Mouse (Mus musculus) forebrain, embryonic 14.5 days (tissue): ENCODE data around the gene Ntf5. TPM values are rescaled to one million over a fixed set of nuclear protein-coding genes. Genes with fewer than 3 reads are reported as not detected.
"Not testable (repeated sequence)": the region's sequence is repeated elsewhere in the genome, so short reads cannot be mapped to it uniquely, and the experiment has no call there.

Experiments
- ATAC-seq: fragments of 200-750 bp; cut with Nextera tagmentation; 2 replicates; pipeline ENCODE4 v1.8.0; 2017; ENCODE audit warnings: mild to moderate bottlenecking, moderate library complexity
- DNase-seq: peaks from one replicate; pipeline ENCODE4 v3.0.0-alpha.2; 2015; ENCODE audit warnings: low spot score
- H3K27ac ChIP-seq: fragments of 300-500 bp; sonication (generic); 2 replicates; pipeline ENCODE4 v1.5.1; 2014; ENCODE audit warnings: low read depth, mild to moderate bottlenecking, control low read depth, low read length, moderate library complexity
- H3K27me3 ChIP-seq: fragments of 300-500 bp; sonication (generic); replicated peaks from 2 replicates; pipeline ENCODE4 v1.6.1; 2014; ENCODE audit warnings: low read length, control low read depth, mixed read lengths; ENCODE audit not compliant: control insufficient read depth, insufficient read depth
- H3K36me3 ChIP-seq: fragments of 300-500 bp; sonication (generic); 2 replicates; pipeline ENCODE4 v1.6.1; 2014; ENCODE audit warnings: low read length, control low read depth; ENCODE audit not compliant: control insufficient read depth, insufficient read depth
- H3K4me1 ChIP-seq: fragments of 300-500 bp; sonication (generic); 2 replicates; pipeline ENCODE4 v1.6.1; 2014; ENCODE audit warnings: antibody characterized with exemption, low read length, control low read depth; ENCODE audit not compliant: control insufficient read depth, insufficient read depth
- H3K4me2 ChIP-seq: fragments of 300-500 bp; sonication (generic); 2 replicates; pipeline ENCODE4 v1.6.1; 2014; ENCODE audit warnings: mild to moderate bottlenecking, control low read depth, low read length
- H3K4me3 ChIP-seq: fragments of 300-500 bp; sonication (generic); 2 replicates; pipeline ENCODE4 v1.5.1; 2014; ENCODE audit warnings: low read depth, low read length, control low read depth
- H3K9ac ChIP-seq: fragments of 300-500 bp; sonication (generic); 2 replicates; pipeline ENCODE4 v1.6.1; 2014; ENCODE audit warnings: mild to moderate bottlenecking, low read length, control low read depth, moderate library complexity
- H3K9me3 ChIP-seq: fragments of 300-500 bp; sonication (generic); replicated peaks from 2 replicates; pipeline ENCODE4 v1.6.1; 2016; ENCODE audit warnings: low read length, control low read depth, mixed read lengths; ENCODE audit not compliant: control insufficient read depth
- WGBS: fragments of 180-500 bp; shearing (Covaris S2); extraction: QIAGEN DNeasy Blood & Tissue Kit; methylation state at CpG from one replicate; pipeline ENCODE4 v1.1.7; 2014; 5-methylcytosine and 5-hydroxymethylcytosine counted together
- polyA plus RNA-seq: library from polyadenylated mRNA; unstranded; fragments of >200 nt; fragmentation: Nextera tagmentation; extraction: Ambion mirVana; gene quantifications from 2 replicates; pipeline ENCODE4 v1.2.1, GENCODE M21; 2014

The Ntf5 gene
- polyA plus RNA-seq, 1 experiment from 2014 or later, result not detected

DNA sequence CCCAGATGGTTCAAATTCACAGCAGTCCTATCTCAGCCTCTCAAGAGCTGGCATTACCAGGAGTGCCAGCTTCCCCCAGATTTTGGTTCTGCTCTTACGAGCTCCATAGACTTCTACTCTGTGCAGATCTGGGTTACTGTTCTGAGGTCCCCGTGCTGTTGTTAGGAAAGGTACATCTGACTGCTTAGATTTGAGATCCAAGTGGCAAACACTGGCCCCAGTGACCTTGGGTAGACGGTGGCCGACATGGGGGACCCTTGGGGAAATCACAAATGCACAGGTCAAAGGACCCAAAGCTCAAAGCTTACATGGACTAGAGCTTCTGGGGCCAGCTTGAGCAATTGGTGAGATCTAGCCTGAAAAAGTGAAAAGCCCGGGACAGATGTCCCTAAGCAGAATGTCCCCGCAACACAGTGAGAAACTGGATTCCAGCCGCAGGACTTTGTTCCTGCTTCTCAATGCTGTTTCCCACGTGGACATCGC is 43.3 kb downstream of the Ntf5 start:
- Histone ChIP-seq H3K36me3 (peaks cover 60% of the 10 kb centered on the region), H3K4me2 (peak overlapping the region; percentile 83), H3K27ac (peak overlapping the region; percentile 29; the same call in 1 of the 2 replicates), H3K4me3 (0 out of 2 replicates have a peak overlapping the region, but pooled peaks have one; percentile 80), H3K27me3 (no peaks in the 10 kb centered on the region), H3K9ac (no peak overlapping the region), H3K4me1 (peaks cover 24% of the 10 kb centered on the region), H3K9me3 (no peaks in the 10 kb centered on the region)
- 60% methylated on average over 9 of the region's 9 CpGs for WGBS
- no peak for ATAC-seq
- no peak for DNase-seq

DNA sequence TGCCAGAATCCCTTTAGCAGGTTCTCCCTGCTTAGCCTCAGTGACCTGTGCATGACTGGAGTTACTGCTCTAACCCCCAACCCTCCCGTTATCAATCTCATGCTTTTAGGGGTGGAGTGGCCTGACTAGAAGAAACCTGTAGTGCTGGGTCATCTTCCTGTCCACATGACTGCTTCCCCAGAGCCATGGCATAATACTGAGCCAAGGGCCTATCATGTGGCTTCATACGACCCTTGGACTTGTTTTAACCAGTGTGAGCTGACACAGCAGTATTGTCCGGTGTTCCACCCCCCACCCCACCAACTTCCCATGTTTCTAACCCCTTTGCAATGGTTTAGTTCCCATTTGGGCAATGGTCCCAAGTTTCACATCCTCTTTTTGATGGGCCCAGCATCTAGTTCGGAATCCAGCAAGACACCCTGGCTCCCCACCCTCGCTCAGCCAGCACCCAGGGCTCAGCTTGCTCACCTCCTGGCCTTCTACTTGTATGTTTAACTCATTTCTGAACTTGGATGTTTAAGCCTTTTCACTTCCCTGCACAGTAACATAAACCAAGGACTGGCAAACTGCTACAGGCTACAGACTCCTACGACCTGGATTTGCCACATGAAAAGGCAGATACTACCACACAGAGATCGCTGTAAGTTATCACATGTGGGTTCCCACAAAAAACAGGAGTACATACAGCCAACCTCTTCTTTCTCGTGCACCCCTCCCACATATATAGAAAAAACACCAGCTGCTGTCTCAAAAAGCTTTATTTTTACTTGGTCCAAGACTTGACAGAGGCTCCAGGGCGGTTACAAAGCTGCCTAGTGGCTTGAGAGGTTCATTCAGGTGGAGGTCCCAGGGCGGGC is 43.9 kb downstream of the Ntf5 start:
- H3K4me3 ChIP-seq, result peak overlapping the region; percentile 80
- H3K36me3 ChIP-seq, result peaks cover 61% of the 10 kb centered on the region
- DNase-seq, result no peak
- H3K9ac ChIP-seq, result peak overlapping the region; percentile 94
- H3K9me3 ChIP-seq, result no peaks in the 10 kb centered on the region
- H3K4me2 ChIP-seq, result peak overlapping the region; percentile 83
- H3K4me1 ChIP-seq, result peaks cover 24% of the 10 kb centered on the region
- H3K27ac ChIP-seq, result peak overlapping the region; percentile 29; the same call in 1 of the 2 replicates
- no peak for ATAC-seq
- no peaks in the 10 kb centered on the region for H3K27me3 ChIP-seq
- 70% methylated on average over 10 of the region's 10 CpGs for WGBS

DNA sequence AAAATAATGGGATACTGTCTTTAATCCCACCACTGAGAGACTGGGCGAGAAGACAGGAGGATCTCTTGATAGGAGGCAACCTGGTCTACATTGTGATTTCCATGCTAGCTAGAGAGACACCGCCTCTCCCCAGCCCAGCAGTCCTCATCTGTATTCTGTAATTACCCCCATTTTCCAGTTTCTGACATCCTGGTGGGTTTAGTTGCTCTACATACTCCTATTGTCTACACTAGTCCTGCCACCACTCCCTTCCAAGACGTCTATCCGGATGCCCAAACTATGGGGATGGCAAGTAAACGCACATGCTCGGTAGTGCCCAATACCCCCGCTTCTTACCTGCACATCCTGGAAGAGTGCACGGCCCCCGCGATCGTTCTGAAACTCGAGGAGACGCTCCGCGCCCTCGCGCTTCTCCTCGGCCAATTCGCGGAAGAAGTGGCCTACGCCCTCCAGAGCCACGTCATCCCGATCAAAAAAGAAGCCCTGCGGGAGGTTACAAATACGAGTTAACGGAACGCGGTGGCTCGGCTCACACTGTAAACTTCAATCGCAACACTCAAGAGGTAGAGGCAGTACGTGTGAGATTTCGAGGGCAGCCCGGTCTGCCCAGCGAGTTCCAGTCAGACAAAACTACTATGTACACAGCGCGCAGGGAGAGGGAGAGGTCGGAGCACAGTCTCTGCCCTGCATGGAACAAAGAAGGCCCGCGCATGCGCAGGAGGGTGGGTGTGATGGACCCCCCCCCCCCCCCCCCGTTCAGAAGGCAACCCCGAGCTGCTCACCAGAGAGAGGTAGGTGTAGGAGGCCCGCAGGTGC is 45.5 kb downstream of the Ntf5 start:
- WGBS, result under 1% methylated on average over 39 of the region's 43 CpGs
- peak overlapping the region; percentile 80 for H3K4me3 ChIP-seq
- DNase-seq (peak; percentile 89), ATAC-seq (peak; percentile 77)
- H3K9me3 ChIP-seq, result no peaks in the 10 kb centered on the region
- peaks cover 70% of the 10 kb centered on the region for H3K36me3 ChIP-seq
- H3K4me2 ChIP-seq, result peak overlapping the region; percentile 83
- peak overlapping the region; percentile 94 for H3K9ac ChIP-seq
- H3K27me3 ChIP-seq, result no peaks in the 10 kb centered on the region
- peaks cover 24% of the 10 kb centered on the region for H3K4me1 ChIP-seq
- H3K27ac ChIP-seq, result peak overlapping the region; percentile 98

DNA sequence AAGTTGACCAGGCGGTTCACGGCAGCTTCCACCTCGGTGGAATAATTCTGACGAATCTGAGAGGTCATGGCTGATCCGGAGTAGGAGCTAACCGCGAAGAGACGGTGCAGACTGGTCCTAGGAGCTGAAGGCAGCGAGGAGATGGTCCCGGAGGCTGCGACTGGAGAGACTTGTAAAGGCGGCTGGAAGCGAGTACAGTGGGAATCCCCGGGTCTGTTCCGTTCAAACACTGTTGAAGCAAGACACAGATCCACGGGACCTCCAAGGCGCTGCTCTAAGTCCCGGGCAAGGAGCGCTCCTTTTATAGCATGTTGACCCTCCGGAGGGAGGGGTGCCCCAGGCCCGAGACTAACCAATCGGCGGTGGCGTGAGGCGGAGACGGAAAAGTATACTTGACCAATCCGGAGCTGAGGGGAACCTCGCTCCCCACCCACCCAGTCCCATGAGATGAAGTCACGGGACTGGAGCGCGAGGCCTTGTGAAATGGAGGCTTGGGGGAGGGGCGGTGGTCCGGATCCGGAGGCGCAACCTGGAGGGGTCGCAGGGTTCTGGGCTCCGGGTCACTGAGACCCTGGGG is 46.2 kb downstream of the Ntf5 start, which contains the start of gene Ftl1:
Gene Ftl1, minus strand, starts transcription at position 321 of the 577 bp plus-strand sequence.
- Histone ChIP-seq H3K9ac (peak within 1 kb of the TSS; percentile 94), H3K27ac (peak within 1 kb of the TSS; percentile 98), H3K4me3 (peak within 1 kb of the TSS; percentile 80), H3K36me3 (peaks cover 70% of the 10 kb centered on the region), H3K4me1 (peaks cover 24% of the 10 kb centered on the region), H3K4me2 (peak within 1 kb of the TSS; percentile 83)
- not testable (repeated sequence) for H3K9me3 ChIP-seq, H3K27me3 ChIP-seq
- ATAC-seq, result peak; percentile 97
- under 1% methylated on average over 30 of the region's 37 CpGs for WGBS
- peak; percentile 100 for DNase-seq

DNA sequence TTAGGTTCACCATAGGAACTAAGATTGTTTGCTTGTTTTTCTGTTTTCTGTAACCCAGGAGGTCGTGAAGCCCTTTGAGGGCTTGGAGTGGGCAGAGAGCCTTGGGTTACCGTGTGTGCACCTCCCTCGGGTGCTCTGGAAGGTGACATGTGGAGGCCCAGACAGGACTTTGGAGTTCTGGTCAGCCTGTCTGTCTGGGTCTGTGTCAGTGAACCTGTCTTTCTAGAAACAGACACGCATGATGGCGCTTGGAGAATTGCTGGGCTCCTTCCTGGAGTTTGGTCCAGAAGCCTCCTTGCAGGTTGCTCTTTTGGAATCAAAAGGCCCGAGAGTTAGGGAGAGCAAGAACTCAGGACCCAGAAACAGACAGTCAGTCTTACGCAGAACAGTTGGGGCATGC is 46.9 kb downstream of the Ntf5 start:
- WGBS, result 83% methylated on average over 7 of the region's 7 CpGs
- ATAC-seq (no peak), DNase-seq (no peak)
- Histone ChIP-seq H3K9me3 (no peaks in the 10 kb centered on the region), H3K36me3 (peaks cover 70% of the 10 kb centered on the region), H3K4me2 (peak overlapping the region; percentile 52), H3K4me1 (peaks cover 25% of the 10 kb centered on the region), H3K27me3 (no peaks in the 10 kb centered on the region), H3K27ac (peak overlapping the region; percentile 98), H3K4me3 (peak overlapping the region; percentile 80), H3K9ac (peak overlapping the region; percentile 45)

DNA sequence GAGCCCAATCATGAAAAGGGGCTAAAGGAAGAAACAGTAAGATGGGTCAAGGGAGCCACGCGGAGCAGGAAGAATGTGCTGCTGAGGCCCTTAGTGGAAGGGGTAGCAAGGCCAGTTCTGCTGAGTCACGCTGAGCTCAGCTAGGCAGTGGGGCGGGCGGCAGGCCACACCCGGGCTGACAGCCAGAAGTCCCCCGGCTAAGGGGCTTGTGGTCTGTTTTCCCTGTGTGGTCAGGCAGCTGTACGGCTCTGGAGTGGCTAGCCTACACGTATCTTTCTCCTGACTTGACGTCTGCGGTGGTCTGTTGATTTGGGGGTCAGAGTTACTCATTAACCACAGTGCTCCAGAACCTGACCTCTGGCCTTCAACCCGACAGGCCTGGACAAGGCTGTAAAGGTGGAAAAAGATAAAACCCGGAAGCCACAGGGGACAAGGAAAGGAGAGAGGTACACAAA is 47.4 kb downstream of the Ntf5 start:
- H3K9me3 ChIP-seq, result no peaks in the 10 kb centered on the region
- no peak for DNase-seq
- H3K9ac ChIP-seq, result no peak overlapping the region; the same call in 1 of the 2 replicates
- 62% methylated on average over 13 of the region's 13 CpGs for WGBS
- H3K27ac ChIP-seq, result peak overlapping the region; percentile 98; the same call in 1 of the 2 replicates
- ATAC-seq, result no peak
- H3K4me3 ChIP-seq, result no peak overlapping the region
- peak overlapping the region; percentile 52 for H3K4me2 ChIP-seq
- peaks cover 66% of the 10 kb centered on the region for H3K36me3 ChIP-seq
- H3K4me1 ChIP-seq, result peaks cover 30% of the 10 kb centered on the region
- no peaks in the 10 kb centered on the region for H3K27me3 ChIP-seq

DNA sequence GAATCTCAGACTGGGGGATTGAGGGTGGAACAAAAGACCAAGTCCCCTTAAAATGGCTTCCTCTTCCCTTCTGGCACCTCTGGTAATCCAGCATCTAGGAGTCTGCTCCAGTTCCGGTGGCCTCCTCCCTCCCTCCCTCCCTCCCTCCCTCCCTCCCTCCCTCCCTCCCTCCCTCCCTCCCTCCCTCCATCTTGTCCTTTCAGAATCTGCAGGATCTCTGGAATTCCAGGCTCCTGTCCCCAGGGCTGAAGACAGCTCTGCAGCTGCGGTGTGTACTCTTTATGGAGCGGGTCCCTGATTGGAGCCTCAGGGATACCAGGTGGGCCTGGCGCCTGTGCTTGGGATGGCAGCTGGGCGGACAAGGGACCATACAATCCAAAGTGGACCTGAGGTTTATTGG is 47.8 kb downstream of the Ntf5 start:
- DNase-seq (no peak), ATAC-seq (no peak)
- Histone ChIP-seq H3K27me3 (no peaks in the 10 kb centered on the region), H3K4me1 (peaks cover 33% of the 10 kb centered on the region), H3K4me3 (no peak overlapping the region), H3K4me2 (no peak overlapping the region), H3K9ac (no peak overlapping the region), H3K36me3 (peaks cover 64% of the 10 kb centered on the region), H3K9me3 (no peaks in the 10 kb centered on the region), H3K27ac (peak overlapping the region; percentile 98; the same call in 1 of the 2 replicates)
- WGBS, result 65% methylated on average over 5 of the region's 5 CpGs

DNA sequence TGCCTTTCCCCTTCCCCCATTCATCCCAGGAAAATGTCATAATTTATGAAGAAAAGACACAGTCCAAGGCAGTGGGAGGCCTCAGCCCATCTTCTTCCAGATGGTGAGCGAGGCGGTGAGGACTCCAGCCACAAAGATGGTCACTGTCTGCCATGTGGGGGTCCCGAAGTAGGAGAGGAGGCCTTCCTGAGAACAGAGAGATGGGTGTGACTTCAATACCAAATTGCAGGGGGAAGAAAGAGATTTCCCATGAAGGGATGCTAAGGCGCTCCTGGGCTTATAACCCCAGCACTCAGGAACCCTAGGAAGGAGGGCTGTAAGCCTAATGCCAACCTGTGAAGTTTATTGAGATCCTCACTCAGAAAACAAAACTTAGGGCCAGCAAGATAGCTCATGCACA is 48.3 kb downstream of the Ntf5 start:
- no peak overlapping the region for H3K9ac ChIP-seq
- H3K4me3 ChIP-seq, result no peak overlapping the region
- DNase-seq (no peak), ATAC-seq (no peak)
- no peaks in the 10 kb centered on the region for H3K9me3 ChIP-seq
- no peak overlapping the region for H3K27ac ChIP-seq
- H3K4me2 ChIP-seq, result no peak overlapping the region
- H3K27me3 ChIP-seq, result no peaks in the 10 kb centered on the region
- peaks cover 62% of the 10 kb centered on the region for H3K36me3 ChIP-seq
- 96% methylated on average over 4 of the region's 4 CpGs for WGBS
- peaks cover 32% of the 10 kb centered on the region for H3K4me1 ChIP-seq
